Mouse (Mus musculus): ENCODE measurements around the gene Casz1. TPM values are rescaled to one million over a fixed set of nuclear protein-coding genes. Genes with fewer than 3 reads are reported as not detected.

Casz1 gene
- total RNA-seq (2022): 10 to 100 TPM; 40.6 to 49.5 (median 47.3) TPM

DNA sequence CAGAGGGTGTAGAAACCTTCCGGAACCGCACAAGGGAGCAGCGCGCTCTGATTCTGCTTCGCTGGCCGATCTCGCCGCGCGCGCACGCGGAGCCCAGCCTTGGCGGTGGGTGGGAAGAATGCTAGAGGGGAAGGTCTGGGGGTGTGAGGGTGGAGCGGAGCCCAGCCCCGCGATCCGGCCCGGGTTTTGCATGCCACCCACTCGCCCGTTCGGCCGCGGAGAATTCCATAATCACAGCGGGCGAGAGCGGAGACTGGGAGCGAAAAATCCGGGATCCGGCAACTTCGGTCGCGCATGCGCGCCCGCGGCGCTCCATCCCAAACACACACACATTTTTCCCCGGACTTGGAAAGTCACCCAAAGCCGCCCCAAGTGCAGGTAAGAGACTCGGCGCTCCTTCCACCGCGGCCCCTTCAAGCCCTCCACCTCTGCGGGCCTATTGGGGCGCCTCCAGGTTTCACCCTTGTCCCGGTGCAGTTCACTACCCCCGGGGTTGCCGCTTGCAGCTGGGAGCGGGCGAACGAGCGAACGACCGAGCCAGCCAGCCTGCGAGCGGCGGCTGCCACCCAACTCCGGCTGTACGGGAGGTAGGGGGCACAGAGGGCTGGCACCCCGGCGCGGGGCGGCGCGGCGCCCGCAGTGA, at the start of gene Casz1:
Gene Casz1, plus strand, starts transcription at position 293 of the 643 bp plus-strand sequence.
- DNase-seq (ENCODE audit: low spot score): peak; percentile 90

DNA sequence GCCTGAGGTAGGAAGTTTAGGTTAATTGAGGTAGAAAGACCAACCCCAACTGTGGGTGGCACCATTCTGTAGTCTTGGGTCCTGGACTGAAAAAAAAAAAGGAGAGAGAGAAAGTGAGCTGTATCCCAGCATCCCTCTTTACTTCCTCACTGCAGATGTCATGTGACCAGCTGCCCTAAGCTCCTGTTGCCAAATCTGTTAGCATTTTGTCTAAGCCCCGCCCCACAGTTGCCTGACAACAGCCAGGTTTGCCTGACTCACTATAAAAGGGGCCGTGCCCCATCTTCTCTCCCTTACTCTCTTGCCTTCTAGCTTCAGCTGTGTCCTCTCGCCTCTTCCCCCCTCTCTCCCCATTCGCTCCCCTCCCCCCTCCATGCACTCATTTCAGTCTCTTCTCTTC, 45.4 kb upstream of the Casz1 start:
- DNase-seq (ENCODE audit: low spot score): no peak

GRCm38 (mm10) chr4:148760152-148760551, 44.1 kb upstream of the Casz1 start:
- DNase-seq (ENCODE audit: low spot score): no peak

- DNase-seq (ENCODE audit: low spot score): no peak
Observed at GRCm38 (mm10) chr4:148766021-148766775, 38.0 kb upstream of the Casz1 start.

GRCm38 (mm10) chr4:148767655-148768305, 36.4 kb upstream of the Casz1 start:
- no peak for DNase-seq (ENCODE audit: low spot score)

DNA sequence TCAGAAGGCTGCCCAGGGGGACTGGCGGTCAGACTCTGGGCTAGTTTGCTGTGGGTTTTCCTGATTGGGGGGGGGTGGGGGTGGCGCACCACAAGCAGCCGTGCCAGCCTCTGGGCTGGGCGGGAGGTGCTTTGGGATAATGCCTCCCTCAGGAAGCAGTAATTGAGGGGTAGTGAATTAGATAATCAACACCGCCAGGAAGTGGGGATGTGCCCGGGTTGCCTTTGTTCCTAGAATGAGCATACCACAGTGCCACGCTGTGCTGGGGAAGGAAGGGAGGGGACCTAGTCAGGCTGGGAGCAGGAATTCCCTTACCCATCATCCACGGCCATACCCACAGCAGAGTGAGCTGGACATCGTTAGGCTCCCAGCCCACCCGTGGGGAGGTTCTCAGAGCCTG, 35.6 kb upstream of the Casz1 start:
- no peak for DNase-seq (ENCODE audit: low spot score)

DNA sequence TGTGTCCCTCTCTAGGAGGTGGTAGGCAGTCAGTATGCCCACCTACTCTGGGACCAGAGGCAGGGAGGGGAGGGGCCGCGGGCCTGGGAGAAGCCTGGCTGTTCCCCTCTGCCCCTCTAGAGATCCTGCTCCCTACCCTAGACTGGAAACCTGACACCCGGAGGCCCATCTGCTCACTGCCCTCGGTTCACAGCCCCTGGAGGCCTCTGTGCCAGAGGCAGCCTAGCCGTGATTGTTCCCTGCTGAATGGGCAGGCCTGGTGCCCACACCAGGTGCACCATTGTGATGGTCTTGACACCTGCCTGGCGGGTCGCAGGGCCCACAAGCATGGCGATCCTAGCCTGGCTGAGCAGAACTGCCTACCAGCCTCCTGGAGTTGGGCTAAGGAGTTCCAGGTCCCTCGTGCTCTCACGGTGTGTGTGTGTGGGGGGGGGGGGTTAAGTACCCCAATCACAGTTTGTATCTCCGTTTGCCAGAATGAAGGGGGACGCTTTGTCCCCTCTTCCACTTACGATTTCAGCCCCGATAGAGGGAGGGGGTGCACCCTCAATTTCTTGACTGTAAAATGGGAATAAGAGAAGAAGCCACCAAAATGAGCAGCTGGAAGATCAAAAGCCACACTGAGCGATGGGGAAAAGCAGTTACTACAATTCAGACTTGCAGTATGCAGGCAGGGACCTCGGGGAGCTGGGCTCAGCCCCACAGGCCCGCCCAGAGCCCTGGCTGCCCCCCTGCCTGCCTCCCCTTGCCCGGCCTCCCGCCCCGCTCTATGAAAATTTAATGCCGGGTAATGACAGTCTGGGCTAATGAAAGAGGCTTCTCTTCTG, 33.4 kb upstream of the Casz1 start:
- no peak for DNase-seq (ENCODE audit: low spot score)

DNA sequence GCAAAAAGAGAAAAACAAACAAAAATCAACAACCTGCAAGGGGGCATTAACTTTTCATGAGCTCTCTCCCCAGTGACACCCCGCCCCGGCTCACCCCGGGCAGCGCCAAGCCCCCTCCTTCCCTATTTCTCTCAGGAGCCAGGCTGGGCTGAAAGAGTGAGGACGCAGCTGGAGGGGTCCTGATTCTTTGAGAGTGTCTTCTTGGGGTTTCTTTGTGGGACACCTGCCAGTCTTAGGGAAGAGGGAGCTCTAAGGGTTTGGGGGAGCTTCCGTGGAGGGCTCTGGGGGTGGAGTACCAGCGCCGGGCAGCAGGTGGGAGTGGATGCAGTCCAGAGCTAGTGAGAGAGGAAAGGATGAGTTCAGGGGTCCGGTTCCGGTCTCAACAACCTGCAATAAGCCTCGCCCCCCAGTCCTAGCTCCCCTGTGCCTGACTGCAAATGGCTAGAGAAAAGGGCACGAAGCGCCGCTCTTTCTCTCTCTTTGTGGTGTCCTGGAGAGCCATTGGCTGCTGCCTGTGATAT, 32.8 kb upstream of the Casz1 start:
- no peak for DNase-seq (ENCODE audit: low spot score)

DNA sequence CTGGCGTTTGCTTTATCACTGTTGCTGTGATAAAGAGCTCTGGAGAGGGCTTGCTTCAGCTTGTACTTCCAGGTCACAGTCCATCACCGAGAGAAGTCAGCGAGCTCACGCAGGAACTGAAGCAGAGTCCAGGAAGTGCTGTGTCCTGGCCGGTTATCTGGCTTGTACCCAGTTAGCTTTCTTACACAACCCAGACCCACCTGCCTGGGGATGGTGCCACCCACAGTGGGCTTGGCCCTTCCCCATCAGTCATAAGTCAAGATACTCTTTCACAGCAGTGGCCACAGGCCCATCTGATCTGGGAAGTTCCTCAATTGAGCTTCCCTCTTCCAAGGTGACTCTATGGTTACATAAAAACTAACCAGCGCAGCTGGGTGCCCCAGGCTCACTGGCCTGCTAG, 31.6 kb upstream of the Casz1 start:
- no peak for DNase-seq (ENCODE audit: low spot score)

DNA sequence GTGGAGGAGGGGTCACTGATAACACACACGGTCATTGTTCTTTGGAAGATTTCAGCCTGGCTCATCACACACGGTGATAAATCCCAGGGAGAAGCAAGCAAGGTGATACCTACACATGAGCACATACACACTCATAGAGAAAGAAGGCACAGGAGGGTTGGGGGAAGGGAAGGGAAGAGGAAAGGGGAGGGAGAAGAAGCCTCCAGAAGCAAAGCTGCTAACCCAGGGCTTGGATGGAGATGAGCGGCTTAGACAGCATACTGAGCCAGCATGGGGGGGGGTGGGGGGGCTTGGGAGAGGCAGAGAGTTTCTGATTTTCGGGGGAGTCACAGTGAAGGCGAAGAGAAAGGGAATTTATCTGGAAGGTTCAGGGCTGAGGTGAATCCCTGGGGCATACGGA, 30.2 kb upstream of the Casz1 start:
- no peak for DNase-seq (ENCODE audit: low spot score)

DNA sequence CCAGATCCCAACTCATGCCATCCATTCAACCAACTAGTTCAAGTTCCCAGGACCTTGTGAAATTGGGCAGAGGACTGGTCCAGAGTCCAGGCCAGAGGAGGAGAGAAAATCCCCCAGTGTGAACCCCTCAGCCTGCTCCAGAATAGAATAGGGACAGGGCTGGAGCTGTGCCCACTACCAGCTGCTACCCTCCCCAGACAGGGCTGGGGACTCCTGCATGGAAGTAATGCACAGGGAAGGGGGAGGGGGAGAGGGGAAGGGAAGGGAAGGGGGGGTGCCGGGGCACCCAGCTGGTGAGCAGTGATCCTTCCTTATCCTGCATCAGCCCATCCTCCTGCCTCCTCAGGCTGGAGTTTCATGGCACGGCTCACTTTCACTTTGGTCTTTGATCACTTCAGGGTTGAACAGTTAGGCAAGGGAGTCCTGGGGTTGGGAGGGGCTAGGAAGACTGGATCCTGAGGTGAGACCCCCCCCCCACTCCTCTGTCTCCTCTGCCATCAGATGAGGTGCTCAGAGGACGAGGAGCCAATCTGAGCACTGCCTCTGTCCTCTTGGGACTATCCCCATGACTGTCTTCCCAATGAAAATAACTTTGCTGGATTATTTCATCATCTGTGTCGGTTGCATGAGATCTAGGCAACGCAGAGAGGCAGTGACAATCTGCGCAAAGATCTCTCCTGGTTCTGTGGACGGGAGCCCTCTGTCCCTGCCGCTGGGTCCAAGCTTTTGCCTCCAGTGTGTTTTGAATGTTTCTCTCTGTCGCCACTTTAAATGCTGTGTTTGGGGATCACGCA, 28.6 kb upstream of the Casz1 start:
- DNase-seq (ENCODE audit: low spot score): no peak

DNA sequence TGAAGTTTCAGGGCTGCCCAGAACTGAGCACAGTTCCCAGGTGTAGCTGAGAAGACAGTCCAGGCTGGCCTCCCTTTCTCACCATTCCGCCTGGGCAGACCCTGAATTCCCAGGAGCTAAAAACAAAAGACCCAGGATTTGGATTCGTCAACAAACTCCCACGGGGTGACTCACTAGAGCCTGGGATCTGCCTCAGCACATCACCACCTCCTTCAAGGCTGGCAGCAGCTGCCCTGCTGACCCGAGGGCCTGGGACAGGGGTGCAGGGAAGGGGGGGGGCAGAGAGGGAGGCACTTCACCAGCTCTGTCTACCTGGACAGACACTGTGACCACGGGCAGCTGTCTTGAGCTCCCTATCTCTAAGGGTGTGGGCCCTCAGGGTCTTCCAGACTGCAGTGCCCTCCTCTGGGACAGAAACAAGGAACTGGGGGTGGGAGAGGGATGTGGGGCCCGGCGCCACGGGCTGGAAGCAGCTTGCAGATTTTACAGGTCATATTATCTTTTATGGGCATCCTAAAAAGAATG, 24.1 kb upstream of the Casz1 start:
- DNase-seq (ENCODE audit: low spot score): no peak

DNA sequence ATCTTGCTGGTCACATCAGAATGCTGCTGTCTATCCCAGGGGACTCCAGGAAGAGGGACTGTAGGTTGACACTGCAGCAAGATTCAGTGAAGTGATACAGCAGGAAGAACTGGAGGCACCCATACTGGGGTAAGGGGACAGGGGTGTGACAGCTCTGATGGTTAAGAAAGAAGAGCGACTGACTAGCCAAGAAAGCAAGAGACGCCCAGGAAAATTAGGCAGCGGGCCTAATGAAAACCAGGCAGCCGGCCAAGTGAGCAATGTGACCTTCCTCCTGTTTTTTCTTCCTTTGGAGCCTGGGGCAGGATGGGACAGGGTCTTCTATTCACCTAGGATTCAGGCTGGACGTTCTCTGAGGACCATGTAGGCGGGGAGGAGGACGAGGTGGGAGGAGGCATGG, 22.7 kb upstream of the Casz1 start:
- no peak for DNase-seq (ENCODE audit: low spot score)

GRCm38 (mm10) chr4:148782880-148783279, 21.3 kb upstream of the Casz1 start:
- no peak for DNase-seq (ENCODE audit: low spot score)

GRCm38 (mm10) chr4:148783760-148784159, 20.5 kb upstream of the Casz1 start:
- peak; percentile 47 for DNase-seq (ENCODE audit: low spot score)

DNA sequence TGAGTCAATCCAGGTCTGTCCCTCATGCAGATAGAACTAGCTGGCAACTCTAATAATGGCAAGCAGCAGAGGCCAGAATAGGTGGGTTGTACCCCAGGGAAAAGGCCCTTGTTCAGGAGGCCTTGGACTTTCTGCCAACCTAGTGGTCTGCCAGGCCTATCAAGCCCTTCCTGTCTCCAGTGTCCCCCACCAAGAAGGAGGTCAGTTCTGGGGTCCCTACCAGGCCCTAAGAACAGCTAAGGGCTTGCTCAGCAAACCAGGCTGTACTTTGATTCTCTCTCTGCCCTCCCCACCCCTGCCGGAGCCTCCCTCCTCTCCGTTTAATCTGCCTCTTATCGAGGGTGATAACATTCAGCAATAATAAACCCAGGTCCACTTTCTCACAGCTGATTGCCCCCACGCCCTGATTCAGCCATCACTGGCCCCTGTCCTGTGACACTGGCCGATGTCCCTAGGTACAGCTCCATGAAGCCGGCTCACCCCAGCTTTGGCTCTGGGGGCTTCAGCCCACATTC, 19.1 kb upstream of the Casz1 start:
- no peak for DNase-seq (ENCODE audit: low spot score)

DNA sequence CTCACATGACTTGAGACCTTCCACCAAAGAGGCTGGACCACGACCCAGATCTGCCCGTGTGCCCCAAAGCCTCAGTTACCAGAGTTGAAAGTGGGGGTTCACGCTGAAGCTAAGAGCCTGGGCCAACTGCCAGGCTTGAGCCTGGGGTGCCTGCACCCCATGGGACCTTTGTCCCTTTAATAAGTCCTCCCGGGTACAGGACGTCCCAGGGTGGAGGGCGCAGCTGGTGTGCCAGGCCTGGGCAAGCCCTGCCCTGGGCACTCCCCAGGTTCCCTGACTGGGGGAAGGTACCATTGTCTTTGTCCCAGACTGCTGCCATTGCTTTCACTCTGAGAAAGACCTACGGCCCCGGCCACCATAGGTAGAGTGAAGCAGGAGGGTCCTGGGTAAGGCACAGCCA, 18.2 kb upstream of the Casz1 start:
- DNase-seq (ENCODE audit: low spot score): no peak

DNA sequence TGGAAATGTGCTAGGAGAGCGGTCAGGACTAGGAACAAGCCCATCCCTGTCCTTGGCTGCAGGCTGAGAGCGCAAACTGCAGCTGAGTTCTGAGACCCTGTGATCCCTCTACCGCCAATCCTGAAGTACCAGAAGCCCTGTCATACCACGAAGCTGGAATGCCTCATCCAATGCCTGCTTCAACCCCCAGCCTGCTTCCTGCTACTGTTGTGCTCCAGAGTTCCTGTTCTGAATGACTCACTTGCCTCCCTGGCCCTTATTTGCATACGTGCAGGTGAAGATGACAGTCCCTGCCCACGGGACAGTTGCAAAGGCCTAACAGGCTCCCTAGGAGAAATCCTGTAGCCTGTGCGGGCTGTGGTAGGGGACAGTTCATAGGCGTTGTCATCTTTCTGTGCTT, 13.3 kb upstream of the Casz1 start:
- DNase-seq (ENCODE audit: low spot score): no peak

- DNase-seq (ENCODE audit: low spot score): no peak
Observed at GRCm38 (mm10) chr4:148795038-148795437, 9.2 kb upstream of the Casz1 start.
